Mouse (Mus musculus) spleen, adult 10 weeks (tissue): ENCODE results near the gene Eif2b1. TPM values are rescaled to one million over a fixed set of nuclear protein-coding genes. Genes with fewer than 3 reads are reported as not detected.

Source experiments
- polyA plus RNA-seq: library from polyadenylated mRNA; stranded (reverse); fragments of 350-450 nt; fragmentation: Illumina TruSeq; extraction: RNeasy Lipid Tissue Mini Kit (QIAGEN cat#74804); gene quantifications from one replicate; pipeline ENCODE4 v1.2.3, GENCODE M21; 2015; ENCODE audit warnings: low replicate concordance; ENCODE audit not compliant: insufficient read depth

The Eif2b1 gene
- polyA plus RNA-seq: 39.0 TPM

GRCm38 (mm10) chr5:124578633-124579317 is at the start of gene Eif2b1, which contains the start of gene Gtf2h3:
TSS of gene Eif2b1 (minus strand) at chr5:124579131.
TSS of gene Gtf2h3 (plus strand) at chr5:124579140.

GRCm38 (mm10) chr5:124552558-124553307 is 26.2 kb downstream of the Eif2b1 start, which contains the start of gene Ddx55:
TSS of gene Ddx55 (plus strand) at chr5:124552864.

GRCm38 (mm10) chr5:124540383-124540786 is 38.5 kb downstream of the Eif2b1 start, which contains the start of gene Tmed2:
TSS of gene Tmed2 (plus strand) at chr5:124540695.

GRCm38 (mm10) chr5:124530655-124531582 is 48.0 kb downstream of the Eif2b1 start, which contains the start of gene Rilpl1:
TSS of gene Rilpl1 (minus strand) at chr5:124531391.

Other genes with a start within 250 kb of the Eif2b1 start
- 121 TPM for gene Cdk2ap1, start 216.0 kb downstream of the Eif2b1 start, polyA plus RNA-seq
- gene Sbno1, start 153.1 kb downstream of the Eif2b1 start, polyA plus RNA-seq: 125 TPM
- 58.7 TPM for gene Kmt5a, start 139.2 kb downstream of the Eif2b1 start, polyA plus RNA-seq
- gene Rilpl2, start 100.8 kb downstream of the Eif2b1 start, polyA plus RNA-seq: 16.5 TPM
- 8.1 TPM for gene Snrnp35, start 96.0 kb downstream of the Eif2b1 start, polyA plus RNA-seq
- gene Rilpl1, start 47.7 kb downstream of the Eif2b1 start, polyA plus RNA-seq: 4.2 TPM
- gene Tmed2, start 38.4 kb downstream of the Eif2b1 start, polyA plus RNA-seq: 535 TPM
- gene Ddx55, start 26.3 kb downstream of the Eif2b1 start, polyA plus RNA-seq: 27.8 TPM
- gene Gtf2h3, start within 50 bp of the Eif2b1 start, polyA plus RNA-seq: 35.5 TPM
- gene Atp6v0a2, start 49.4 kb upstream of the Eif2b1 start, polyA plus RNA-seq: 47.7 TPM
- gene Dnah10, start 146.0 kb upstream of the Eif2b1 start, polyA plus RNA-seq: 0.23 TPM